Mouse (Mus musculus) liver, embryonic 13.5 days (tissue): ENCODE data around the gene Ly6g5c. TPM values are rescaled to one million over a fixed set of nuclear protein-coding genes. Genes with fewer than 3 reads are reported as not detected.

Experiments
- ATAC-seq: fragments of 200-750 bp; cut with Nextera tagmentation; 2 replicates; pipeline ENCODE4 v1.8.0; 2017; ENCODE audit warnings: low read depth, mild to moderate bottlenecking, moderate number of reproducible peaks, moderate library complexity
- DNase-seq: peaks from one replicate; pipeline ENCODE4 v3.0.0; 2022
- H3K27ac ChIP-seq: fragments of 300-500 bp; sonication (generic); 2 replicates; pipeline ENCODE4 v1.5.1; 2015; ENCODE audit warnings: moderate library complexity, mild to moderate bottlenecking, inconsistent platforms
- H3K27me3 ChIP-seq: fragments of 300-500 bp; sonication (generic); 2 replicates; pipeline ENCODE4 v1.6.1; 2015; ENCODE audit warnings: mild to moderate bottlenecking, inconsistent platforms
- H3K36me3 ChIP-seq: fragments of 300-500 bp; sonication (generic); 2 replicates; pipeline ENCODE4 v1.6.1; 2015; ENCODE audit warnings: mild to moderate bottlenecking, inconsistent platforms
- H3K4me1 ChIP-seq: fragments of 300-500 bp; sonication (generic); replicated peaks from 2 replicates; pipeline ENCODE4 v1.6.1; 2015; ENCODE audit warnings: inconsistent platforms
- H3K4me2 ChIP-seq: fragments of 300-500 bp; sonication (generic); 2 replicates; pipeline ENCODE4 v1.6.1; 2015; ENCODE audit warnings: inconsistent platforms, mild to moderate bottlenecking, moderate library complexity
- H3K4me3 ChIP-seq: fragments of 300-500 bp; sonication (generic); replicated peaks from 2 replicates; pipeline ENCODE4 v1.5.1; 2015; ENCODE audit warnings: mild to moderate bottlenecking, inconsistent platforms
- H3K9ac ChIP-seq: fragments of 300-500 bp; sonication (generic); 2 replicates; pipeline ENCODE4 v1.6.1; 2015; ENCODE audit warnings: mild to moderate bottlenecking, inconsistent platforms
- H3K9me3 ChIP-seq: fragments of 300-500 bp; sonication (generic); replicated peaks from 2 replicates; pipeline ENCODE4 v1.6.1; 2016; ENCODE audit warnings: inconsistent platforms
- WGBS: fragments of 180-500 bp; shearing (Covaris S2); methylation state at CpG from one replicate; pipeline ENCODE4 v1.1.7; 2015; ENCODE audit not compliant: insufficient replicate concordance; 5-methylcytosine and 5-hydroxymethylcytosine counted together
- polyA plus RNA-seq: library from polyadenylated mRNA; unstranded; fragments of >200 nt; fragmentation: Nextera tagmentation; extraction: Ambion mirVana; gene quantifications from 2 replicates; pipeline ENCODE4 v1.2.1, GENCODE M21; 2015

Ly6g5c gene
- polyA plus RNA-seq, 1 experiment from 2014 or later, result not detected

DNA sequence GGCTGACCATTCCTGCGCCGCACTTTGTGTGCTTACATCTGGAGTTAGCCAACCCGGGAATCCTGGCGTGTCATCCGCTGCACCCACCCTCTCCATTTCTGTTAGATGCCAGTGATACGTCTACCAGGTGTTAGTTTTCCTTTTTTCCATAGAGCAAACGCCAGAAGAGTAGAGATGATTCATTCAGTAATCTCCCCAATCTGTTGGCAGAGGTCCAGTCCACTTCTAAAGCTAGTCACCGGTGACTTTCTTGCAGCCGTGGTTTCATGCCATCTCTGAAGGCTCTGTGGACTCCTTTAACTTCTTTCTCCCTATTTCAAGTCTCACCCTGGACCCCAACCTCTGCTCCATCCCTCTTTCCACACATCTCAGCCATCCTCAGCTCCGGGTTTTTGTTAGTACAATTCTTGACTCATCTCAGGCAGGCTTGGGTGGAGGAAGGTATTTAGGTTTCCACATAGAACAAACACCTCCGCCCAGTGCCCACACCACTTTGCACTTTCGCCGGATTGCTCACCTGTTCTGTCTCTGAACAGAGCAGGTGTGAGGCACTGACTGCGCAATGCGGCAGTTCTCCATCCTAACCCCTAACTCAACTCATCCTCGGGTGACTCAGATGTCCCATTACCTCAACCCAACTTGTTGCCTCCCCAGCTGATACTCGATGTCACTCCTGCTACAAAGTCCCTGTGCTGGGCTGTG, 39.7 kb upstream of the Ly6g5c start:
- 69% methylated on average over 17 of the region's 17 CpGs for WGBS
- ATAC-seq, result no peak

DNA sequence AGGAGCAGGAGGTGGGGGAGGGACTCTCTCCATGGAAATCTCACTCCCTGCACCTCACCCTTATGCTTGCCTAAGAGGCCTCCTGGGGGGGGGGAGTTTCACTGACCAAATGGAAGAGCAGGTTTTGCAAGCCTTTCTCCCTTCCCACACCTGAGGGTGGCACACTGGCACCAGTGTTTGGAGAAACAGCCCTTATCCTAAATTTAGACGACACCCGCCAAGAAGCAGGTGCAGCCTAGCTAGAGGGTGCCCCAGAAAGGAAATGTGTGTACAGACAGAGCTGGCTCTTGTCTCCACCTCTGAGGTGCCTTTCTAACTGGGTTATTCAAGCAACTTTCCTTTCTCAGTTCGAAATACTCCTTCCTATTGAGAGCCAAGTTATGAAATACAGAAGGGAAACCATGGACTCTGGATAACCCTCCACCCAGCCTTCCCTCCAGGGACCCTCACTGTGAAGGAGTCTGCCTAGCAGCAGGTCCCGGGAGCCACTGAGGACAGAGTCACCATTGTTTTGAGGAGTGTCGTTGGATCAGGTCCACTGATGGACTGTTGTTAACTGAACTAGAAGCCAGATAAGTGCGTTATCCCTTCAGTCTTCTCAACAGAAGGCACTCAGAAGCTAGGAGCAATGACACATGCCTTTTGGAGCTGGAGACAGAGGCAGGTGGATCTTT, 37.4 kb upstream of the Ly6g5c start:
- Histone ChIP-seq H3K27ac (no peak overlapping the region), H3K9me3 (no peaks in the 10 kb centered on the region), H3K4me1 (peaks cover 28% of the 10 kb centered on the region), H3K4me2 (no peak overlapping the region), H3K27me3 (peaks cover 62% of the 10 kb centered on the region), H3K9ac (no peak overlapping the region), H3K4me3 (no peak overlapping the region), H3K36me3 (no peaks in the 10 kb centered on the region)
- ATAC-seq (no peak), DNase-seq (no peak)
- 38% methylated on average over 6 of the region's 6 CpGs for WGBS

More for the DNA sequence above, 39.7 kb upstream of the Ly6g5c start:
- H3K4me3 ChIP-seq, result no peak overlapping the region
- no peak overlapping the region for H3K9ac ChIP-seq
- H3K9me3 ChIP-seq, result no peaks in the 10 kb centered on the region
- peaks cover 76% of the 10 kb centered on the region for H3K27me3 ChIP-seq
- H3K4me1 ChIP-seq, result peaks cover 37% of the 10 kb centered on the region
- DNase-seq, result no peak
- no peak overlapping the region for H3K4me2 ChIP-seq
- no peak overlapping the region for H3K27ac ChIP-seq
- no peaks in the 10 kb centered on the region for H3K36me3 ChIP-seq

DNA sequence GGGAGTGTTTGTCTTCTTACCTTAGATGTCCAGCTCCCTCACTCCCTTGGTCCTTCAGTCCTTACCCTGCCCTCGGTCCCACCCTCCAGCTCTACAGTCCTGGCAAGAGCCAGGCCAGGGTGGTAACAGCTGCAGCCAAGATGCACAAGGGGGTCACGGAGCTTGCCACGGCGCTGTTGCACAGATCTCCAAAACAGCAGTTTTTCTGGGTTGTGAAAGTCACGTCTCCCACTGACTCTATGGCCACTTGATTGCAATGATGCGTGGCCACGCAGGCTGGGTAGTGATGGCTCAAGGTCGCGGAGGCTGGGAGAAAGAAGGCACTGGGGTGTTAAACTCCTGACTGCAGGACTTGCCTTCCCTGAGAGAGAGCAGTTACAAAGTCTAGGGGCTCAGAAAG, 36.6 kb upstream of the Ly6g5c start:
- H3K27me3 ChIP-seq, result peaks cover 54% of the 10 kb centered on the region
- H3K4me1 ChIP-seq, result peaks cover 23% of the 10 kb centered on the region
- DNase-seq (no peak), ATAC-seq (no peak)
- no peak overlapping the region for H3K27ac ChIP-seq
- H3K4me3 ChIP-seq, result no peak overlapping the region
- H3K4me2 ChIP-seq, result no peak overlapping the region
- H3K36me3 ChIP-seq, result no peaks in the 10 kb centered on the region
- H3K9ac ChIP-seq, result no peak overlapping the region
- no peaks in the 10 kb centered on the region for H3K9me3 ChIP-seq
- WGBS, result 71% methylated on average over 9 of the region's 9 CpGs

DNA sequence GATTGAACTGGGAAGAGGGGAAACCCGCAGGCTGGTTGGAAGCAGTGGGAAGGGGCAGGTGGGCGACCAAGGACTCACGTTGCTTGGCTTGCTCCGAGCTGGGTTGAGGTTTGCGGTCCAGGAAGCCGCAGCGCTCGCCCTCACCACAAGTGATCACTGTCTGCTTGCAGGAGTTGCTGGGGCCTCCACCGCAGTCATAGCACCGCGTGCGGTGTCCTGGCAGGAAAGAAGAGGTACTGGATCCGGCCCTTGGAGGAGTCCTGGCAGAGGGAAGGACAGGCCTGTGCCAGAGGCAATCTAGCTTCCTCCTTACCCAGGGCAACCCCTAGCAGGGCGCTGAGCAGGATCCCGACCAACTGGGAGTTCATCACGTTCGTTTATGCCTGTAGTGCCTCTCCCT, 34.0 kb upstream of the Ly6g5c start:
- 20% methylated on average over 17 of the region's 17 CpGs for WGBS
- Histone ChIP-seq H3K4me3 (no peak overlapping the region), H3K4me2 (no peak overlapping the region), H3K9ac (0 out of 2 replicates have a peak overlapping the region, but pooled peaks have one; percentile 6), H3K27me3 (peaks cover 45% of the 10 kb centered on the region), H3K9me3 (no peaks in the 10 kb centered on the region), H3K4me1 (peaks cover 41% of the 10 kb centered on the region), H3K27ac (no peak overlapping the region), H3K36me3 (no peaks in the 10 kb centered on the region)
- DNase-seq (no peak), ATAC-seq (no peak; the same call in 1 of the 2 replicates)

DNA sequence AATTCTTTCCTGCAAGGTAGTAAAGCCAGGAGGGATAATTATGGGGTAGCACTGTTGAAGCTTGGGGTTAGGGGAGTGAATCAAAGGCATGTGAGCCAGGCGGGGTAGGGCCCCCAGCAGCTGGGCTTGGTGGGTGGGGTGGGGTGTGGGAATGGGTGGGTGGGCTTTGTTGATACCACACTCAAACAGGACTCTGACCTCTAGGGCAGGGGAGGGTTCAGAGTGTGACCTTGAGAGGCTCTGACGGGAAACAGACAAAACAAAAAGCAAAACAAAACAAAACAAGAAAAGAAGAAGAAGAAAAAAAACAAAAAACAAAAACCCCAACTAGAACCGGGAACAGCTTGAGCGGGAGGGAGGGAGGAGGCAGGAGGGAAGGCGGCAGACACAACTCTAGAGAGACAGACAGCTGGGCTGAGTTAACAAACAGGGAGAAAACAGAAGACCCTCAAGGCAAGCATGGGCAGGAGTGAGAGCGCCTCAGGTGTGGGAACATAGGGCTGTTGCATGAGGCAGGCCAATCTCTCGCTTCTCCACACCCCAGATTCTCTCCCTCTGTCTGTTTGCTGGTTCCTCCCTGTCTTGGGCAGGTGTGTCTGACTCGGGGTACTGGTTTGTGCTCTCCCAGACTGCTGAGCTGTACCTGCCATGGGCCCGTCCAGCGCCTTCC, 31.4 kb upstream of the Ly6g5c start, which contains the start of gene Ly6g6e:
Ly6g6e (plus strand) TSS at position 396 of the 670 bp plus-strand sequence.
- Histone ChIP-seq H3K4me3 (no peak within 1 kb of the TSS; the same call in 1 of the 2 replicates), H3K9ac (0 out of 2 replicates have a peak within 1 kb of the TSS, but pooled peaks have one; percentile 28), H3K4me2 (peak within 1 kb of the TSS; percentile 32), H3K4me1 (peaks cover 56% of the 10 kb centered on the region), H3K9me3 (no peaks in the 10 kb centered on the region), H3K27ac (no peak within 1 kb of the TSS), H3K27me3 (peaks cover 35% of the 10 kb centered on the region), H3K36me3 (no peaks in the 10 kb centered on the region)
- ATAC-seq, result no peak
- no peak for DNase-seq
- 41% methylated on average over 10 of the region's 10 CpGs for WGBS

DNA sequence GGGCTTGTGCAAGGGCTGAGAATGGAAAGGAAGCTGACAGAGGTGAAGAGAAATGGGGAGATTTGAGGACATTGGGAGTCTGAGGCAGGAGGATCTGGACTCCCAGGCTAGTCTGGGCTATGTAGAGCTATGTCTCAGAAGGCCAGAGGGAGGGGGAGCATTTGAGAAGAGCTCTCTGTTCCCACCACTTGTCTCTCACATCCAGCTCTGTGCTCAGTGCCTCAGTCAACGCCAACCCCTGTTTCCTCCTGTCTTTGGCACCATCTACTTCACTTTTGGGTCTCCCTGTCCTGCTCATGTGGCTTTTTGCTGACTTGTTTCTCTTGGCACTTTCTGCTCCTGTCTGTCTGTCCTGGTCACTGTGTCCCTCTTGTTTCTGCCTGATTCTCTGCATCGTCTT, 30.8 kb upstream of the Ly6g5c start:
- 27% methylated on average over 2 of the region's 2 CpGs for WGBS
- H3K4me3 ChIP-seq, result no peak overlapping the region
- H3K9ac ChIP-seq, result no peak overlapping the region
- DNase-seq (no peak), ATAC-seq (no peak)
- no peaks in the 10 kb centered on the region for H3K9me3 ChIP-seq
- peaks cover 31% of the 10 kb centered on the region for H3K27me3 ChIP-seq
- no peak overlapping the region for H3K27ac ChIP-seq
- H3K4me2 ChIP-seq, result peak overlapping the region; percentile 32; the same call in 1 of the 2 replicates
- H3K4me1 ChIP-seq, result peaks cover 56% of the 10 kb centered on the region
- no peaks in the 10 kb centered on the region for H3K36me3 ChIP-seq

DNA sequence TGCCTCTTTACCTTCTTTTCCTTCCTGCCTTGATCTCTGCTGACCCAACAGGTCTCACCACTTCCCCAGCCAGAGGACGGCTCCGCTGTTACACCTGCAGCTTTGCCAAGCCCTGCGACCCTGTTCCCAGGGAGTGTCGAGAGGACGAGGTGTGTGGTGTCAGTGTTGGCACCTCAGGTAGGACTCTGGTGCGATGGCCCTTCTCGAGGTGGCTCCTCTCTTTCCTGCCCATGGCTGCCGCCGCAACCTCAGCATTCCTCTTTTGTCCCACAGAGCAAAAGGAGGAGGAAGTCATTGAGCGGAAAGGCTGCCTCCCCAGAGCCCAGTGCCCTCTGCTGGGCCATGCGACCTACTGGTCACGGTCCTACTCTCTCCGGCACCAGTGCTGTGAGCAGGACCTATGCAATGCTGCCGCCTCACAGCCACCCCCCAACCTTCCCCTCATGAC, 30.3 kb upstream of the Ly6g5c start, which contains the start of gene Ly6g6d:
Ly6g6d (minus strand) TSS at position 280 of the 448 bp plus-strand sequence.
- H3K9ac ChIP-seq, result 0 out of 2 replicates have a peak within 1 kb of the TSS, but pooled peaks have one; percentile 28
- 13% methylated on average over 14 of the region's 14 CpGs for WGBS

DNA sequence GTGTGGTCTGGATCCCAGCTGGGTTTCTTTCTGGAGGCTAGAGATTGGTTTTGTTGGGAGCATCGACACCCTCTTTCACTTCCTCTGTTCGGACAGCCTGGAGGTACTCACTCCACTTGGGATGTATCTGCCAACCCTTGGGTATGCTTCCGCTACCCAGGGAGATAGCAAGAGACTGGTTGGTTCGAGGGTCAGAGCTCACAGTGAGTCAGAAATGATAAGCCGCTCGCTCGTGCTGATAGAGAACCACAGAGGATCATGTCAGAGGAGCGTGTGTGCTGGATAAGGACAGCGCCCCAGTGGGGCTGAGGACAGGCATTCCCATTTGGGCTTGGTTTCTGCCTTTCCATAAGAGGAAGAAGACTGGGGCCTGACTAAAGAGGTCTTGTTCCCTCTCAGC, 28.3 kb upstream of the Ly6g5c start:
- ATAC-seq (peak; percentile 98), DNase-seq (peak; percentile 77)
- no peaks in the 10 kb centered on the region for H3K9me3 ChIP-seq
- peak overlapping the region; percentile 37 for H3K4me3 ChIP-seq
- H3K4me2 ChIP-seq, result peak overlapping the region; percentile 73
- 10% methylated on average over 9 of the region's 9 CpGs for WGBS
- H3K9ac ChIP-seq, result peak overlapping the region; percentile 64
- H3K4me1 ChIP-seq, result peaks cover 53% of the 10 kb centered on the region
- H3K27ac ChIP-seq, result peak overlapping the region; percentile 88
- no peaks in the 10 kb centered on the region for H3K36me3 ChIP-seq
- peaks cover 17% of the 10 kb centered on the region; the same call in 1 of the 2 replicates for H3K27me3 ChIP-seq

More for the DNA sequence above, 30.3 kb upstream of the Ly6g5c start, which contains the start of gene Ly6g6d:
- Histone ChIP-seq H3K4me2 (peak within 1 kb of the TSS; percentile 32), H3K4me1 (peaks cover 56% of the 10 kb centered on the region), H3K4me3 (no peak within 1 kb of the TSS; the same call in 1 of the 2 replicates), H3K27ac (no peak within 1 kb of the TSS), H3K9me3 (no peaks in the 10 kb centered on the region), H3K36me3 (no peaks in the 10 kb centered on the region), H3K27me3 (peaks cover 29% of the 10 kb centered on the region)
- no peak for DNase-seq
- no peak for ATAC-seq

DNA sequence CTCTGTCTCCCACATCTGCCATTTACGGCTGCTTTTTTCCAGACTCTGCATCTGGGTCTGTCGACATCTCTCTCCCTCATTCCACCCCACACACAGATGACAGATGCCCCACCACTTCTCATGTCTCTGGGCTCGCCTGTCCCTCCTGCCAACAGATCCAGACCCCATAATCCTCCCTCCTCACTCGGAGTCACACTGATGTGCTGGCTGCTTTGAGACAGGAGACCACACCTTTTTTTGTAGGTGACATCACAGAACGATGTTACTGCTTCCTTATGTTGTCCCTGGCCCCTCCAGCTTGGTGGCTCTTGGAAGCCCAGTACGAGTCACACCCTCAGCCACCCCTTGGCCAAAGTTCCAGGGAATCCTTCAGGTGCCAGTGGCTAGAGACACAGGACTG, 27.8 kb upstream of the Ly6g5c start:
- Histone ChIP-seq H3K27ac (peak overlapping the region; percentile 88), H3K4me1 (peaks cover 57% of the 10 kb centered on the region), H3K4me3 (peak overlapping the region; percentile 37), H3K36me3 (no peaks in the 10 kb centered on the region), H3K27me3 (peaks cover 17% of the 10 kb centered on the region; the same call in 1 of the 2 replicates), H3K9me3 (no peaks in the 10 kb centered on the region), H3K9ac (peak overlapping the region; percentile 64), H3K4me2 (peak overlapping the region; percentile 73)
- WGBS, result 21% methylated on average over 6 of the region's 6 CpGs
- peak; percentile 63 for ATAC-seq
- DNase-seq, result peak; percentile 22

DNA sequence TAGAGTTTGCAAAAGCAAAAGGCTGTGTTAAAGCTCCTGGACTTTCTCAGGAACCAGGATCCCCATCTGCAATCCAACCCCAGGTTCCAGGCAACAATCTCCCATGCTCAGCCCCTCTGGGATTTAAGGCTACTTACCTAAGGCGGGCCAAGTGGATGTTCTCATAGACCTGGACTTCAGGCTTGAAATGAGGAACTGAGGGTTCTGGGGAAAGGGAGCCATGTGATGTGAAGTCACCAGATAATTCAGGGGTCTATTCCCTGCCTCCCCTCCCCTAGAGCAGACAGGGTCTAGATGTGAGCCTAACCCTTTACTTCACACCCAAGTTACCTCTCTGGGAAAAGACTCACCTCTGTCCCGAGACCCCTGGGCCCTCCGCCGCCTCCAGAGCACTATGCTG, 27.4 kb upstream of the Ly6g5c start:
- no peaks in the 10 kb centered on the region for H3K9me3 ChIP-seq
- H3K4me2 ChIP-seq, result peak overlapping the region; percentile 73
- H3K27ac ChIP-seq, result peak overlapping the region; percentile 88

More for the DNA sequence above, 27.4 kb upstream of the Ly6g5c start:
- Histone ChIP-seq H3K9ac (peak overlapping the region; percentile 64), H3K4me3 (no peak overlapping the region), H3K27me3 (peaks cover 17% of the 10 kb centered on the region; the same call in 1 of the 2 replicates), H3K4me1 (peaks cover 62% of the 10 kb centered on the region), H3K36me3 (no peaks in the 10 kb centered on the region)
- ATAC-seq (no peak), DNase-seq (no peak)
- 81% methylated on average over 4 of the region's 4 CpGs for WGBS
